Mouse (Mus musculus): ENCODE results near the gene Ttc4.

The Ttc4 gene

DNA sequence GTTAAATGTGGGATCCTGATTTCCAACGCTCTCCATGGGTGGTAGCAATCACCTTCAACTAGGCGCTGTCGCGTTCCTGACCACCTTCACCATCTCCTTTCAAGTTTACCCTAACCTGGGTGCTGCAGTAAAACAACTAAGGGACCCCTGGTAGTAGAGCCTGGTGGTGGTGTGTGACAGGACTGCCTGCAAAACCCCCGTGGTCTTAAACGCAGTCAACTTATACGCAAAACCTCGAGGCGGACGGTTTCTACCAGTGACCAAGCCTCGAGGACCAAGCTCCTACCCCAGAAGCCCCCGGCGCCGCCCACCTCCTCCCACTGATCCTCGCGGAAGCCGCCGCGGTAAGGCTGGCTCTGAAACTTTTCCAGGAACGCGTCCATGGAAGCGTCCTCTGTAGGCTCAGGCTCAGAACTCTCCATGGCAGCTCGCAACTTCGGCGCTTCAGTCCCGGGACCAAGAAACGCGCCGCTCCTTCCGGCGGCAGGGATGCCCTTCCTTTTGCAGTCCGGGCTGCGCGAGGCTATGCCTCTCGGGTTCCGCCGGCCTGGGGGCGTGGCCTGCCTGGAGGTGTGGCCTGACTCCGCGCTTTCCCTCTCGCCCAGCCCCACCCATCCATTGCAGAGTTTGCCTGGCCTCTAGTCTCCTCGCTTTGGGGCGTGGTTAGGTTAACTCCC, at the start of gene Ttc4:
Ttc4 (minus strand) TSS at position 503 of the 677 bp plus-strand sequence.
- DNase-seq (ENCODE audit: low read depth): peak; percentile 97

DNA sequence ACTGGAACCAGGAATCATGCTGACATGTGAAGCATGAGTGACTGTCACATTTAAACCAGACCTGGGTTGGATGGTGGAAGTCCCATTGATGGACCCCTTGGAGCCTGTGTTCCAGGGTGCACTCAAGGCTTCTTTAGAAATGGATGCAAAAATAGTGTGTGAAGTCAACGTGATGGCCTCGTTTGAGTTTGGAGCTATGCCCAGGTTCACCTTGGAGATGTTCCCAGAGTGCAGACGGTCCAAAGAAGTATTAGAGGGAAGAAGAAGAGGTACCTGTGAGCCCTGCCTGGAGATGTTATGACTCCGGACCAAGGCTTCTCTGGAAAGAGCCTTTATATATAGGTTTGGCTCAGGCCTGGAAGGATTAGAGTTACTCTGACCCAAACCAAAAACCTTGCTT, 41.9 kb upstream of the Ttc4 start:
- DNase-seq (ENCODE audit: low read depth): no peak

DNA sequence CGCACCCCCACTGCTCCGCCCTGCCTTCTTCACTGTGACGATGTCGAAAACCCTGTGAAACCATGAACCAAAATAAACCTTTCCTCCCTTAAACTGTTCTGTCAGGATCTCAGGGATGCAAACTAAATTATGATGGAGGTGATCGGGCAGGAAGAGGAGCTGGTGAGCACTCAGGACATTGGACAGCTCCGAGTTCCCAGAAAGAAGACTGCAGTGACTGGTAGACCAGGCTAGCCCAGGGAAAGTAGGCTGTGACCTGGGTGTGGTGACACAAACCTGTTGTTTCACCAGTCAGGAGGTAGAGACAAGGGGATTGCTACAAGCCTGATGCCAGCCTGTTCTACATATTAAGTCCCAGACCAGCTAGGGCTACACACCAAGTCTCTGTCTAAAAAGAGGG, 34.9 kb upstream of the Ttc4 start:
- DNase-seq (ENCODE audit: low read depth): no peak

DNA sequence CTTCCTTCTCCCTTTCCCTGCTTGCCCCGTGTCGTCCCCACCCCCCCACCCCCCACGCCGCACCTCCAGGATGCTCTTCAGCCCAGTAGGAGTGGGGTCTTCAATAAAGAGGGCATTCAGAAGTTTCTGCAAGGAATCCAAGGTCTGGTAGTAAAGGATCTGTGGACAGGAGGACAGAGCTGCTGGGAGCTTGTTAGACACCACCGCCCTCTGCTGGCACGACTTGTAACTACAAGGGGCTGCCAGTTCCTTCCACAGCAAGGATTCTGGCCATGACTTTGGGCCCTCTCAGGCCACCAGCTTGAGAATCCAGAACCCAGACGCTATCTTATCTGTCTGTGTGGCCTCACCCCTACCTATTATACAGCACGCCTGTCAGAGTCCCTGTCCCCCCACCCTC, 29.7 kb upstream of the Ttc4 start:
- DNase-seq (ENCODE audit: low read depth): peak; percentile 77

DNA sequence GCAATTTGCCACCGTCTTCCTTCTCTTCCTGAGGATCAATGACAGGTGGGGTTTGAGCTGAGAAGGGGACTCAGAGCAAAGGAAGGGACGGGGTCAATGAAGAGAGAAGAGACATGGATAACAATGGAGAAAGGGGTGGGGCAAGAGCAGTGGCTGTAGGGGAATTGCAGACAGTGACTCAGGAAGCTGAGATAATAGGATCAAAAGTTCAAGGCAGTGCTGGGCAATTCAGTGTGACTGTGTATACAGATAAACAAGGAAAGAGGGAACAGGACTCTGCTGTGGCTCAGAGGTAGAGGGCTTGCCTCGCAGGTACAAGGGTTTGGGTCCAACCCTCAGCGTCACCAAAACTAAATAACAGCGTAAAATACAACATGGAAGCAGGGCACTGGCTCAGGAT, 29.2 kb upstream of the Ttc4 start:
- DNase-seq (ENCODE audit: low read depth): no peak

DNA sequence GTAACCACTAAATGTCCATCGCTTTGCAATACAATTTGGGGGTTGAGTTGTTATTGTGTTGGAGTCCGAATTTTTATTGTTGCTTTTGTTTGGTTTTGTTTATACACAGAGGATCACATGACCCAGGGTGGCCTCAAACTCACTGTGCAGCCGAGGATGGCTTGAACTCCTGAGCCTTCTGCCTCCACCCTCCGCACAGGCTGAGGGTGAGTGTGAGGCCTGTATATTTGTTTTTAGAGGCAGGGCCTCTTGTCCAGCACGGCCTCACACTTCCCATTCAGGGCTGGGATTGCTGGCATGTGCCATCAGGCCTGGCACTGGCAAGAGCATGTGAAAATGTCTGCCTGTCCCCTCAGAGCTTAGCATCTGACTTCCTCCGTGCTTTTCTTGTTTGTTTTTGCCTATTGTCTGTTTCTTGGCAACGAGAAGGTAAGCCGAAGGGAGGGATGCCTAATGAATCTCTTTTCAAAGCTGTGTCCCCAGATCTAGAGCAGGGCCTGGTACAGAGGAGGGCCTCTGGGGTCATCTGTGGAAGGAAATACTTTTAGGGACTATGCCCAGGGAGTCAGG, 26.4 kb upstream of the Ttc4 start:
- no peak for DNase-seq (ENCODE audit: low read depth)

DNA sequence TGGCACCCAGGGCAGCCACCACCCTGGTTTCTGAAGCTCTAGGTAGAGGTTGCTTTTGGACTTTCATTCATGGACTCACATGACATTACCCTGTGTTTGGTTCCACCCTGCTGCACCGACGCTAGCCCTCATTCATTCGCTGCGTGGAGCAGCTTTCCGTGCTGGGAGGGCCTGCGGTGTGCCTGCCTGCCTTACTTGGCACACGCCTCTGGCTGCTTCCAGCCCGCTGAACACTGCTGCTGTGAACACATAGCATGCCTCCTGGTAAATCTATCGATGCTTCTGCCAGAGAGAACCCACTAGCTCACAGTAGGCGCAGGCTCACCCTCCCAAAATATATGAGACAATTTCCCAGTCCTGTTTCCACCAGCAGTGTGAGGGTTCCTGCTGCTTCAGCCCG, 25.7 kb upstream of the Ttc4 start:
- no peak for DNase-seq (ENCODE audit: low read depth)

DNA sequence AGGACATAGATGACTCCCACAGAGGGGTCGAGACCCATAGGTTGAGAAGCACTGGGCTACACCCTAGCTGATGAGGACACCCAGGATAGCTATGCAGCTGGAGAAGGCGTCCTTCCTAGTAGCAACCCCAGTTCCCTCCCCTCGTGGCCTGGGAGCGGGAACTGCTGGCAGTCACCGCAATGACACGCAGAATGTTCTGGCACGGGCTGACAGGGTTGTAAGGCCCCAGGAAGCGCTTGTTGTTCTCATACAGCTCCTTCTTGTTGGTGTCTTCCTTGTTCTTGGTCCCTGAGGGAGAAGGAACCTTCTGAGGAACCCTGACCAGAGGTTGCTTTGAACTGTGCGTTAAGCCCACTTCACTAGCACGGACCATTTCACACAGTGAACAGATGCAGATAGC, 25.2 kb upstream of the Ttc4 start:
- no peak for DNase-seq (ENCODE audit: low read depth)

DNA sequence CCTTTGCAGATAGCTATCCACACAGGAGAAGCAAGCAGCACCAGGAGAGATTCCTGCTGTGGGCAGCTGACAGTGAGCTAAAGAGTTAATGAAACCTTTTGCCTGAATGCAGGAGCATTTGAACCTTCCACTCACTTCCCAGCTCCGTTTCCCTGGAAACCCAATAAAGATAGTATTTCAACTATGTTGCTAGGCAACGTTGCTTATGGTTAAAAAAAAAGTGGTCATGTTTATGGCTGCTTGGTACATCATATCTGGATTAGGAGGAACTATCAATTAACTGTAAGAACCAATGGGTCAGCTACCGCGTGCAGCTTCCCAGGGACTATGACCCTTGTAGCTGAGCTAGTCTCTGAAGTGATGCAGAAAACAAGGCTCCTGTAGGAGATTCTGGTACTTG, 22.1 kb upstream of the Ttc4 start:
- DNase-seq (ENCODE audit: low read depth): no peak

DNA sequence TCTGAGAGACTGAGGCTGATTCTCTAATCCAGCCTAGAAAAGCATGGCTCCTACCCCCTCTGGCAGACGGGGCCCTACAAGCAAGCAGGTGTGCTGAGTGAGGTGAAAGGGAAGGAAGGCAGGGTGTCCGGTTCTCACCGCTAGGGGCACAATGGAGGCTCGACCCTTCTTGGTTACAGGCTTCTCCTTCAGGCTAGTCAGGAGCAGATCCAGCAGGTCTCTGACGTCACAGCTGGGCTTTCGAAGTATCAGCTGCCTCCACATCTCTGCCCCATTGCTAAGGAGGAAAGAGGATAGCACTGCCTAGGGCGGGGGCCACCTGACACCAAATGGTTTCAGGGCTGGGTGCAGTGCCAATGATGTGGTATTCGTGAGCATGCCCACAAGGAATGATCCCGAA, 21.2 kb upstream of the Ttc4 start:
- peak; percentile 47 for DNase-seq (ENCODE audit: low read depth)

DNA sequence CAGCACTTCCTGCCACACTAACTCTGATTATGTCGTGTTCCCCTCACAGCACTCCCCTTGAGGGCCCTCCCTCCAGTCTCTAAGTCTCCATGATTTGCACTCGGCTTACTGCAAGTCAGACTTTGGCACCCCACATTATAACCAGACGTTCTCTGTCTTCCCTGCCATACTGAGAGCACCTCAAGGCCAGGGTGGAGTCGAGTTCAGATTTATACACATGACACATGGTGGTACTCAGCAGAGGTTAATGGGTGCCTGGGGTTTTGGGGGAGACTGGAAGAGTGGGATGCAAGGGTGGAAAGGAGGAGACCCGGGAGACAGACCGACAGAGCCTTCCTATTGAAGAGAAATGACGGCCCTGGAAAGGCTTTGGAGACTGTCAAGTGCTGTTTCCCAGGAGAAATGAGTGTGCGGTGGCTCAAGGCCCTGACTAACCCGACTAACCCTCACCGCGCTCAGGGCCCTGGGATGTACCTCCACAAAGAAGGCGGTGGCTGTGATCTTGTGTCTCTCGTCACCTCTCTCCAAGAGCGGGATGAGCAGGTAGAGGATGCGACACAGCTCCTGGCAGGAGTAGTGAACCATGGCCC, 15.2 kb upstream of the Ttc4 start:
- no peak for DNase-seq (ENCODE audit: low read depth)

DNA sequence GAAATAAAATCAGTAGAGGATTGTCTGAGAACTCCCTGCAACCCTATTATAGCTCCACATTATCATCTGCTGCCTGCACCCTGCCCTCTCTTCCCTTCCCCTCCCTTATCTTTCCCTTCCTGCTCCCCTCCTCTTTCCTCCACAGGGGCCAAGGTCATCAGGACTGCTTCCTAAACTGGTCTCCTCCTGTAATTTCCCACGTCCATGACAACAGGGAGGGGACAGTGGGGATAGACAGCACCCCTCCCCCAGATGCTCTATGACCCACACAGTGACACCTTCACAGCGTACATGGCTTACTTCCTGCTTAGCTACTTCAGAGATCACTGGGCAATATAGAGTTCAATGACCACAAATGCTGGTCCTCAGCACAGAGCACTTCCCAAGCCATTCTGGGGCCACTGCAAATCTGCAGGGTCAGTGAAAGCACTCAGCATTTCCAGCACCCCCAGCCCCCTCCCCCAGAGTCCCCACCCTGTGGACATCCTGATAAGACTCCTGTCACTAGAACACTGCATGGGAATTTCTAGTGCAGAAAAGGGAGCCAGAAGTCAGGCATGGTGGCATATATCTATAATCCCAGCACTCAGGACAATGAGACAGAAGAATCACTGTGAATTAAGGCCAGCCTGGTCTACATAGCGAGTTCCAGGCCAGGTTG, 10.0 kb upstream of the Ttc4 start:
- DNase-seq (ENCODE audit: low read depth): no peak

DNA sequence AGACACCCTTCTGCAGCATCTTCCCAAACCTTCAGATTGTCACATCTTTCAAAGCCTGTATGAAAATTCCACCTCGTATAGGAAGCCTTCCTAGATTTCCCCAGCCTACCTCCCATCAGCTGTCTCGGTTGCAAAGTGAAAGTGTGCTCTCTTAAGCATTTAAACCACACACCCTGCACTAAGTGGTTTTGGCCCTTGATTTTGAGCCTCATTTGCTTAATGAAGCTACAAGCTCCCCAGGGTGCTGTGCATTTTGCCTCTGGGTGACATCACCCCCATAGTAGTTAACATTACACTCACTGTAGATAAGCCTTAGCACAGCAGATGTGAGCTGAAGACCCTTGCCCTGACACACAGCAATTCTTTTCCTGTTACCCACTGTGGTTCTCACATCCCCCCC, 2.2 kb upstream of the Ttc4 start:
- peak; percentile 16 for DNase-seq (ENCODE audit: low read depth)

DNA sequence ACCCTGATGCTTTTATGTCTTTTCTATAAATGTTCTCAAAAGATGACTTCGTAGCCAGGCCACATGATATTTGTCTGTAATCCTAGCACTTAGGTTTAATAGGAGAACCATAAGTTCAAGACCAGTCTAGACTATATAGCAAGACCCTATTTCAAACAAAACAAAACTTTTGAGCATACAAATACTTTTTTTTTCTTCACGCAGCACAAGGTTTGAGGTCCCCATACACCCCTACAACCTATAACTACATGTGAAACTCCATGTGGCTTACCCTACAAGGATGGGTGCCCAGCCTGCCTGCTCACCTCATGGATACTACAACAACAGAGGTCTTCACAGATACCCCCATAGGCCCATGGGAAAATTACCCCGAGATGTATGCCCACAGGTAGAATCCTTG, 408 bp upstream of the Ttc4 start:
- DNase-seq (ENCODE audit: low read depth): no peak

DNA sequence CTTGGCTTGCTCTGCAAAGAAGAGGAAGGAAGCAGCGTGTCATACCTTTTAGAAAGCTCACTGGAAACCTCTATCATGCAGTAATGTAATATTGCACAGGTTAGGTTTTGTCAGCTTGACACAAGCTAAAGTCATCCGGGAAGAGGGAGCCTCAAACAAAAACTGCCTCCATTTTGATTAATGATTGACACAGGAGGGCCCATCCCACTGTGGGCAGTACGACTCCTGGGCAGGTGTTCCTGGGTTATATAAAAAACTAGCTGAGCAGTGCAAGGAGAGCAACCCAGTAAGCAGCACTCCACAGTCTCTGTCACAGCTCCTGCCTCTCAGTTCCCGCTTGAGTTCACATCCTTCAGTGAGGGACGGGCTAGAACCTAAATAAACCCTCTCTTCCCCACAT, 2.0 kb downstream of the Ttc4 start:
- no peak for DNase-seq (ENCODE audit: low read depth)

DNA sequence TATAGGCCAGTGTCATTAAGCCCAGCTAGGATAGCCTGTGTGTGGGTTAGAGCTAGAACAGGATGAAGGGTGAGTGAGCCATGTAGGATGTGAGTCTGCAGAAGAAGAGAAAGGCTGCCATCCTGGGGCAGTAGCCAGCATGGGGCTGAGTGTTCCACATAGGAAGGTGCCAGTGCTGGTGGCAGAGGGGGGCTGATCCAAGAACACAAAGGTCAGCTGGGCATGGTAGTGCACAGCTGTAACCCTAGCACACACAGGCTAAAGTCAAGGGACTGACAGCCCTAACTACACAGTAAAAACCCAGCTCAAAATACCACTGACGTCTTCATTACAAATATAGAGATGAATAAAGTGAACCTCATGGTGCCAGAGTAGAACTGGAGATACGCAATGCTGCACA, 12.2 kb downstream of the Ttc4 start:
- no peak for DNase-seq (ENCODE audit: low read depth)

DNA sequence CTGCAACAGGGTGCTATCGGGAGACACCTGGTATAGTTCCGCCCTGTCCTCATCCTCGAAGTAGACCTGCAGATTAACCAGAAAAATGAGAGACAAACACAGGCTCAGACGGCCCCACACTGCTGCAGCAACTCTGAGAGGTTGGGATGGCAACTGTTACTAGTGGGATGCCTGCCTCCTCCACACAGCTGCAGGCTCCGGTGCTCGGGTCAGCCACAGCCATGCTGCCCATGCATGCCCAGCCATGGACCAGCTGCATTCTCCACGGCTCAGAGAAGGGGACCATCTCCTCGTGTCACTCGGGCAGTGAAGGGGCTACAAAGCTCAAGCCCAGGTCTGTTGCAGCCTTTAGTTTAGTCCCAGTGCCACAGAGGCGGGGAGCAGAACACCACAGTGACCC, 13.1 kb downstream of the Ttc4 start:
- no peak for DNase-seq (ENCODE audit: low read depth)

DNA sequence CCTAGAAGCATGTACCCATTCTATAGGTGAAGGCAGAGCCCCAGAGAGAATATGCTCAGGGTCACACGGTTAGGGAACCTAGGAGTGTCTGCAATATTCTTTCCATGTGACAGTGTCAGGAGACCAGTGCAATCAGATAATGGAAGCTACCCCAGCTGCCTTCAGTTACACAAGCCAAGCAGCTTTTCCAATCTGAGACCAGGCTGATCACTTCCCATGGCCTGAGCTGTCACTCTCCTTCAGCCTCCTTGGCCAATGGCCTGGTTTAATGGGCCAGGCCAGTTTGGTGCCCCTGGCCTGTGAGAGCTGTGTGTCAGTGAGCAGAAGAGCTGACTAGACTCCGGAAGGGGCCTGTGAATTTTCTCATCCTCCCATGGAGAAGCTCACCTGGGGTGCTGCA, 13.5 kb downstream of the Ttc4 start:
- no peak for DNase-seq (ENCODE audit: low read depth)

DNA sequence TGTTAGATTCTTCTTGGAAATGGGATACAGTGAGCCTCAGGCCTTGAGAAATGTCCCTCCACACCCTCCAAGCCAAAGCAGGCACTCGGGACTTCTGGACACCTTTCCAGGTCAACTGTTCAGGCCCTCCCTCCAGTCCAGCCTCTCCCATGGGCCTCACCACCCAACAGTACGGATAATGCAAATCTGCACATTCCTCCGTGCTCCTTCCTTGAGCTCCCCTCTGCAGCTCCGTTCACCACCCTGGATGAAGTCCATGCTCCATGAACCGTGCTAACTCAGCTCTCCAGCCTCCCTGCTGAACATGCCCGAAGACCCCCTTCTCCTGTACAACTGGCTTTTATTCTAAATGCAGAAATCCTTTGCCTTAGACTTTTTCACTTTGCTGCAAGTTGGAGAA, 14.0 kb downstream of the Ttc4 start:
- no peak for DNase-seq (ENCODE audit: low read depth)

DNA sequence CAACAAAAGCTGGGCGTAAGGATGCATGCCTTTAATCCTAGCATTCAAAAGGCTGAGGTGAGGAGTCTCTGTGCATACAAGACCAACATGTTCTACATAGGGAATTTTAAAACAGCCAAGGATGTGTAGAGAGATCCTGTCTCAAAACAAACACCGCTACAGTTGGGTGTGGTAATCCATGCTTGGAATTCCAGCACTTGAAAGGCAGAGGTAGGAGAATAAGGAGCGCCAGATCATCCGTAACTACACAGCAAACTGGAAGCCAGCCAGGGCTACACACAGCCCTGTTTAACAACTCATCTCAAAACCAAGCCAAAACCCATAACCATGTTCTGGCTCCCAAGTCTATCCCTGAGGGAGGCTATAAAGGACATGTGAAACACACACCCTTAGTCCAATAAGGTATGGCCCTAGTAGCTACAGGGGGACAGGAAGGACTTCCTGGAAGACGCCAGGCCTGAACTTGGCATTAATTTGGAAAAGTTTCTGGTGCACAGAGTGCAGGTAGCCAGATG, 14.7 kb downstream of the Ttc4 start:
- no peak for DNase-seq (ENCODE audit: low read depth)

DNA sequence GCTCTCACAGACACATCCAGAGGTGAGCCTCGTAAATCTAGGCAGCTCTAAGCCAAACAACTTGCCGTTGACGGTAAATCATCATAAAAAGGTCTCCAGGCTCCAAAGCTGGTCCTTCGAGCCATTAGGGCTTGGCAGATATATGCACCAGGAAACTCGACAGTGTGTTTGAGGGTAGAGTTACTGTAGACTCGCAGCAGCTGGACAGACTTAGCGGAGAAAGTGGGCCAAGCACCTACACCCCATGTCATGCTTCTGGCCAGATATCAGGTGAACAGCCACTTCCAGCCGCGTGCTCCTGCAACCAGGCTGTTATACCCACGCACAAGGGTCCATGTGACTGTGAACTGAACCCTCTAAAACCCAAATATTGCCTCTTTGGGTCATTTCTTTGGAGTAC, 23.1 kb downstream of the Ttc4 start:
- no peak for DNase-seq (ENCODE audit: low read depth)

DNA sequence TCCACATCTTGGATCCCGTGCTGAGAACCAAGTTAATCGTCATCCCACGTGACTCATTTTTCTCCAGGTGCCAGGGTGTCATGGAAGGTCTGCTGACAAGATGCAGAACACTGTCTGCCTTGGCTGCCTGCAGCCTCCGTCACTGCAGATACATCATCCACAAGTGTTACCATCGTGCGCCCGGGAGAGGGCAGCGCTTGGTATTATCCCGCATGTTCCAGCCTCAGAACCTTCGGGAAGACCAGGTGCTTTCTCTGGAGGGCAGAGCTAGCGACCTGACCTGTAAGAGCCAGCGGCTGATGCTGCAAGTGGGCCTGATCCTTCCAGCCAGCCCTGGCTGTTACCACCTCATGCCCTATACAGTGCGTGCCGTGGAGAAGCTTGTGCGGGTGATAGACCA, 25.7 kb downstream of the Ttc4 start:
- DNase-seq (ENCODE audit: low read depth): no peak

DNA sequence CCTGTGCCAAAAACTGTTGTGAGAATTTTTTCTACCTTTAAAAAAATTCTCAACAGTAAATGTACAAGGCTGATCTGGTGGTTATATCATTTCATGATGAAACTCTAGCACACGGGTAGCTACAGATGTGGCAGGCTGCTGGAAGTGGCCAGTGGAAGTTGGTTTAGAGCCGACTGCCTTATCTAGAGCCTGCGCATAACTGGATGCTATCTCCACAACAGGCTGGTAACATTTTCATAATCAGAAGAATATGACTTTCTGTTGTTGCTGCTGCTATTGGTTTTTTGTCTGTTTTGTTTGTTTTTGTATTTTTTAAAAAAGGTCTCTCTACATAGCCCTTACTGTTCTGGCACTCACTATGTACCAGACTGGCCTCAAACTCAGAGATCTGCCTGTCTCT, 26.2 kb downstream of the Ttc4 start:
- DNase-seq (ENCODE audit: low read depth): no peak

All from induced T-regulatory cell, adult 2 months (primary cell).